Mouse (Mus musculus) central nervous system, embryonic 18 days (tissue): Measurements from ENCODE around the gene Prox2. TPM values are rescaled to one million over a fixed set of nuclear protein-coding genes. Genes with fewer than 3 reads are reported as not detected.

Experiments used
- polyA plus RNA-seq: library from polyadenylated mRNA; depleted of rRNA; stranded (reverse); fragments of >200 nt; gene quantifications from 2 replicates; pipeline ENCODE4 v1.2.3, GENCODE M21; 2012; rRNA removed

The Prox2 gene
- polyA plus RNA-seq = 0.43 and 0.62 TPM in 2 replicates

DNA sequence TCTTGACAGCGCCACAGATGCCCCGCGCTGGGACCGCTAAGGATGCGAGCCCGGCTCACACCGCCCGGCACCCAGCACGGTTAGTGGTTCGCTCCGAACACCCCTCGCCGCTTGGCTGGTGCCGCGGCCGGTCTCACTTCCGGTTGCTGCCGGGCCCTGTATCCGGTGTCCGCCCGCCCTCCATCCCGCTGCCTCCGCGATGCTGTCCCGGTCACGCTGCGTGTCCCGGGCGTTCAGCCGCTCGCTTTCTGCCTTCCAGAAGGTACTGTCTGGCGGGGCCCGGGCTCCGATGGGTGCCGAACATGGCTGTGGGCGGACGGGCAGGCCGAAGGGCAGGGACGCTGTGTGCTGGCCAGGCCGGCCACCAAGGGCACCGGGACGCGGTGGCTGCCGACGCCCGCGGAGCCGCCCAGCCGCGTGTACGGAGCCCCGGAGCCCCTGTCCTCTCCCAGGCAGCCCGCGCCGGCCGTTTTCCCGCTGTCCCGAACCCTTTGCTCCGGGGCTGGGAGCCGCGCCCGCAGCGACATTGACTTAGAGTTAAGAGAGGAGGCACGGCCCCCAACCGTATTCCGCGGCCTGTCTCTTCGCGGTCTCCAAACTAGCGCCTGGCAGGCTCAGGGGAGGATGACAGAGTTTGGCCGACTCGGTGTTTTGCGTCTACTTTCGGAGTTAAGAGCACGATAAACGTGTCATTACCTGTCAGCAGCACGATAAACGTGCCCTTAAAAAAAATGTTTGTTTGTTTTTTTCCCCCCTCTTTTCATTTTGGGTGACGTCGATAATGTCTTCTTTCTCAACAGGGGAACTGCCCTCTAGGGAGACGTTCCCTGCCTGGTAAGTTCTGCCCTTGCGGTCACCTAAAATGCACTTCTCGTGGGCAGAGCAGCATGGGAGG lies at the start of gene Prox2, which contains the start of gene Dlst:
Prox2 (minus strand) TSS at position 62 of the 895 bp plus-strand sequence.
Dlst (plus strand) TSS at position 136 of the 895 bp plus-strand sequence.

DNA sequence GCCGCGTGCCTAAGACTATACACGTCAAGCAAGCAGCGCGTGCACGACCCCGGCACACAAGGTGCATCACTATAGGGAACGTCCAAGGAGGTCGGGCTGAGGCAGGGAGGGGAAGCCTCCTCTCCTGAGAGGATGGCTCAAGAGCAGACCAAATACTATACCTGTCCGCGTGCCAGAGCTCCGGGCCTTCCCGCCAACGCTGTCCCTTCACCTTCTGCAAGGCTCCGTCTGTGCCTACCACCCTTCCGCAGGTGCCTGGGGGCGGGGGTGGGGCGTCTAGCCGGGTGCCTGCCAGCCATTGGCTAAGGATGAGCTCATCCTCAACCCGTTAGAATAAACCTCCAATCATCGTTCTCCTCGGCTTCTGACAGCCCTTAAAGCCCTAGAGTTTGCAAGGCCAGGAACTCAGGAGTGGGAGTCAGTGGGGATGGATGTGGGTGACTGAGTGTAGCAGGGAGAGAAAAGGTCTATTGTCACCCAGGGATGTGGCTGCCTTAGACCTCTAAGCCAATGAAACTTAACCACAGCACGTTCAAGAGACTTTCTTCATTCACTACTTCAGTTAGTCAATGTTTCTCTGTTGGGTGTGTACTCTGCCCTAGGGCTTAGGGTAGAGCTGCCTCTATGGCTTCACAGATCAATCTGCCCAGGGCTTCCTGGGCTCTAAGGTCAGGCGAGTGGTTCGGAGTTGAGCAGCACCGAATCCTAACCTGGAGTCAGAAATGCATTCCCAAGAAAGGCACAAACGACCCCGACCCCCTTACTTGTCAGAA lies 40.6 kb upstream of the Prox2 start, which contains the start of gene Rps6kl1:
Rps6kl1 (minus strand) TSS at position 263 of the 773 bp plus-strand sequence.

Other genes with a start within 250 kb of the Prox2 start
- gene Ltbp2, start 234.2 kb downstream of the Prox2 start, polyA plus RNA-seq = 1.0 TPM in 2 replicates
- 93.3 and 97.5 TPM in 2 replicates for gene Fcf1, start 139.9 kb downstream of the Prox2 start, polyA plus RNA-seq
- 62.2 and 63.4 TPM in 2 replicates for gene Arel1, start 139.9 kb downstream of the Prox2 start, polyA plus RNA-seq
- 53.1 and 53.3 TPM in 2 replicates for gene Ylpm1, start 114.4 kb downstream of the Prox2 start, polyA plus RNA-seq
- 147 and 152 TPM in 2 replicates for gene Dlst, start 74 bp upstream of the Prox2 start, polyA plus RNA-seq
- 40.5 and 43.5 TPM in 2 replicates for gene Rps6kl1, start 40.5 kb upstream of the Prox2 start, polyA plus RNA-seq
- 5.6 and 5.8 TPM in 2 replicates for gene Pgf, start 67.0 kb upstream of the Prox2 start, polyA plus RNA-seq
- 95.8 and 103 TPM in 2 replicates for gene Eif2b2, start 108.7 kb upstream of the Prox2 start, polyA plus RNA-seq
- gene Mlh3, start 159.8 kb upstream of the Prox2 start, polyA plus RNA-seq = 11.5 and 11.7 TPM in 2 replicates
- gene Acyp1, start 177.7 kb upstream of the Prox2 start, polyA plus RNA-seq = 30.6 and 40.3 TPM in 2 replicates
- 0.80 and 0.91 TPM in 2 replicates for gene Zc2hc1c, start 177.8 kb upstream of the Prox2 start, polyA plus RNA-seq
- gene Nek9, start 228.6 kb upstream of the Prox2 start, polyA plus RNA-seq = 27.3 and 29.3 TPM in 2 replicates